Mouse (Mus musculus): Measurements from ENCODE around the gene Gamt. TPM values are rescaled to one million over a fixed set of nuclear protein-coding genes. Genes with fewer than 3 reads are reported as not detected.

Gene Gamt
- polyA plus RNA-seq, 1 experiment = 26.4 TPM

- no peaks in the 10 kb centered on the region; the same call in 1 of the 2 replicates for H3K4me1 ChIP-seq (ENCODE audit: control insufficient read depth, insufficient read depth, low read length)
- TF ChIP-seq CTCF (IDR thresholded peaks at IDR 0.05; ENCODE audit: insufficient read depth, low read length) = no peak
- no peak for TF ChIP-seq POLR2A (IDR thresholded peaks at IDR 0.05; ENCODE audit: borderline replicate concordance, extremely low read depth, low read depth, low read length)
- WGBS = 56% methylated on average over 8 of the region's 8 CpGs
- DNase-seq = no peak
- H3K4me3 ChIP-seq (replicated peaks; ENCODE audit: extremely low read depth, low read depth, low read length) = no peak overlapping the region
Measured at GRCm38 (mm10) chr10:80288657-80289056, 27.8 kb upstream of the Gamt start.

GRCm38 (mm10) chr10:80288097-80288496 lies 27.3 kb upstream of the Gamt start:
- TF ChIP-seq CTCF (IDR thresholded peaks at IDR 0.05; ENCODE audit: insufficient read depth, low read length) (no peak), POLR2A (IDR thresholded peaks at IDR 0.05; ENCODE audit: borderline replicate concordance, extremely low read depth, low read depth, low read length) (no peak)
- H3K4me3 ChIP-seq (replicated peaks; ENCODE audit: extremely low read depth, low read depth, low read length) = no peak overlapping the region
- no peak for DNase-seq
- WGBS = 89% methylated on average over 12 of the region's 12 CpGs
- H3K4me1 ChIP-seq (ENCODE audit: control insufficient read depth, insufficient read depth, low read length) = no peaks in the 10 kb centered on the region; the same call in 1 of the 2 replicates

- 0 out of 2 replicates have a peak, but pooled peaks cover 4% of the 10 kb centered on the region for H3K4me1 ChIP-seq (ENCODE audit: control insufficient read depth, insufficient read depth, low read length)
- H3K4me3 ChIP-seq (replicated peaks; ENCODE audit: extremely low read depth, low read depth, low read length) = no peak overlapping the region
- TF ChIP-seq POLR2A (IDR thresholded peaks at IDR 0.05; ENCODE audit: borderline replicate concordance, extremely low read depth, low read depth, low read length) (no peak), CTCF (IDR thresholded peaks at IDR 0.05; ENCODE audit: insufficient read depth, low read length) (no peak)
- DNase-seq = no peak
- 79% methylated on average over 13 of the region's 15 CpGs for WGBS
Measured at GRCm38 (mm10) chr10:80285222-80286070, 24.6 kb upstream of the Gamt start.

DNA sequence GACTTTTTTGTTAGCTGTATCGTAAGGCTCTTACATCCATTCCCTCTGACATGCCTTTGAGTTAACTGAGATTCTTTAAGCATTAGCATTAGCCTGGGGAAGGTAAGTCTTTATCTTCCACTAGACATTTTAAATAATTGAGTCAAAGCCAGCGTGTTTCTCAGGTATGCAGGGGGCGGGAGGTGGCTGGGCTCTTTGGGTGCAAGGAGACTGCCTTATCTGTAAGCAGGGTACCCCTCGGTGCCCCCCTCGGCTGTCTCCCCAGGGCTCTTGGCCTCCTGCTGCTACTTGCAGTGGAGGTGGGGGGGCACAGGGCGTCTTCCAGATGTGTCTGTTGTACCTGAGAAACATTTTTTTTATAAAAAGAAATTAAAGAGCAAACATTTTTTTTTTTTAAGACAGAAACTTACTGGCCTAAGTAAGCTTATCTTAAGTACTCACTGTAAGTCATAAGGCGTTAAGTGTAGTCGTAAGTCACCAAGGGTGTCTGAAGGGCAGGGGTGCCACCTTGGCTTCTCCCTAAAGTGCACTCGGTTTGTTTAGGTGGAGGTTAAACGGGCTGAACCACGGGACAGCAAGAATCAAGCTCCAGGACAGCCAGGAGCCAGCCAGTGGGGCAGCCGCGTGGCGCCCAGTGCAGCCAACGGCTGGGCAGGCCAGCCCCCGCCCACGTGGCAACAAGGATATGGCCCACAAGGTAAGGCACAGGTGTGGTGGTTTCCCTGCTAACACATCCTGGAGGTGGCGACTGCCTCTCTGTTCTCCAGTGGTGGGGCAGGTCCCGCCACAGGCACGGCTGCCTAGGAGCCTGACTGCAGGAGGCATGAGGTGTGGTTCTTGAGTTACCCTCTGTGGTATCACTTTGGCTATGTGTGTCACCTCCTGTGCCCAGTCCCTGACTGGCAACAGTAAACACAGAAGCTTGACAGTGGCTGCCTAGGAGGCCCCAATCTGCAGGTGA lies 21.9 kb upstream of the Gamt start:
- TF ChIP-seq CTCF (IDR thresholded peaks at IDR 0.05; ENCODE audit: insufficient read depth, low read length) = no peak
- TF ChIP-seq POLR2A (IDR thresholded peaks at IDR 0.05; ENCODE audit: borderline replicate concordance, extremely low read depth, low read depth, low read length) = no peak
- DNase-seq = peak; percentile 58
- 67% methylated on average over 20 of the region's 20 CpGs for whole genome bisulfite sequencing
- Histone ChIP-seq H3K4me1 (ENCODE audit: control insufficient read depth, insufficient read depth, low read length) (0 out of 2 replicates have a peak, but pooled peaks cover 4% of the 10 kb centered on the region), H3K4me3 (replicated peaks; ENCODE audit: extremely low read depth, low read depth, low read length) (no peak overlapping the region)

GRCm38 (mm10) chr10:80281921-80282371 lies 21.1 kb upstream of the Gamt start:
- Histone ChIP-seq H3K4me1 (ENCODE audit: control insufficient read depth, insufficient read depth, low read length) (0 out of 2 replicates have a peak, but pooled peaks cover 4% of the 10 kb centered on the region), H3K4me3 (replicated peaks; ENCODE audit: extremely low read depth, low read depth, low read length) (no peak overlapping the region)
- DNase-seq = peak; percentile 66
- WGBS = 59% methylated on average over 8 of the region's 8 CpGs
- TF ChIP-seq CTCF (IDR thresholded peaks at IDR 0.05; ENCODE audit: insufficient read depth, low read length) (no peak), POLR2A (IDR thresholded peaks at IDR 0.05; ENCODE audit: borderline replicate concordance, extremely low read depth, low read depth, low read length) (0 out of 2 replicates have a peak, but pooled peaks have one; percentile 23)

DNA sequence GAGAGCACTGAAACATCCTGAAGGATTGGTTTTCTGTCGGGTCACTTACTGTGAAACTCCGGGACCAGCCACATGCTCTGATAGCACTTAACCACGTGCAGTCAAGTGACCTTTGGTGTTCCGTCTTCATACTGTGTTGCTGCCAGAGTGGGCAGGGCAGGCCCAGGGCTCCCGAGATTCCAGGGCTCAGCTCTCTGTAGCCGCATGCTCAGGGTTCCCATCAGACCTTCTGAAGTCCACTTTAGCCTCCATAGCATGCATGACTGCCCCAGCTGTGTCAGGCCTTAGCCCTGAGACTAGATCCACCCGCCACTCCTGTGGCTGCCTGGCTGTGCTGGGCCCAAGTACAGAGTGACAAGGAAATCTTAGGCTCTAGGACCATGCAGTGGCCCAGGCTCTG lies 20.5 kb upstream of the Gamt start:
- no peak overlapping the region for H3K4me3 ChIP-seq (replicated peaks; ENCODE audit: extremely low read depth, low read depth, low read length)
- 64% methylated on average over 7 of the region's 7 CpGs for WGBS
- 0 out of 2 replicates have a peak, but pooled peaks cover 4% of the 10 kb centered on the region for H3K4me1 ChIP-seq (ENCODE audit: control insufficient read depth, insufficient read depth, low read length)
- TF ChIP-seq CTCF (IDR thresholded peaks at IDR 0.05; ENCODE audit: insufficient read depth, low read length) (no peak), POLR2A (IDR thresholded peaks at IDR 0.05; ENCODE audit: borderline replicate concordance, extremely low read depth, low read depth, low read length) (no peak)
- peak; percentile 43 for DNase-seq

- DNase-seq = no peak
- WGBS = 84% methylated on average over 12 of the region's 12 CpGs
- 0 out of 2 replicates have a peak, but pooled peaks cover 4% of the 10 kb centered on the region for H3K4me1 ChIP-seq (ENCODE audit: control insufficient read depth, insufficient read depth, low read length)
- H3K4me3 ChIP-seq (replicated peaks; ENCODE audit: extremely low read depth, low read depth, low read length) = no peak overlapping the region
- TF ChIP-seq CTCF (IDR thresholded peaks at IDR 0.05; ENCODE audit: insufficient read depth, low read length) = no peak
- TF ChIP-seq POLR2A (IDR thresholded peaks at IDR 0.05; ENCODE audit: borderline replicate concordance, extremely low read depth, low read depth, low read length) = no peak
Measured at GRCm38 (mm10) chr10:80279273-80279672, 18.5 kb upstream of the Gamt start.

DNA sequence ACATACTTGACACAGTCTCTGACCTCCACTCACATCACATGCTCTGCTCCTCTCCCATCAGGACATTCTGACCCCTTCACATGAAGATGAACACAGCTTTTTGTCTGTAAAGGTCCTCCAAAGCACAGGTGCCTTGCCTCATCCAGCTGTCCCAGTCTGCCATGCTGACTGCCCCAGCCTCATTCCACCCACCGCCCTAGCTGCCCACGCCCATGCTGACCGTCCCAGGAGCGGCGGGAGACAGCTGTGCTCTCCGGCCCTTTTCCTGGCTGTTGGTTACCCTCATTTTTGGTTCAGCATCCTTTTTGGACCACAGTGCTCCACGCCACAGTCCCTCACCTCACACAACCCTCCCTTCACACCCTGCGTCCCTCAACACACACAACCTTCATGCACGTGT lies 17.6 kb upstream of the Gamt start:
- 89% methylated on average over 9 of the region's 9 CpGs for WGBS
- no peak for TF ChIP-seq POLR2A (IDR thresholded peaks at IDR 0.05; ENCODE audit: borderline replicate concordance, extremely low read depth, low read depth, low read length)
- no peak for TF ChIP-seq CTCF (IDR thresholded peaks at IDR 0.05; ENCODE audit: insufficient read depth, low read length)
- no peak for DNase-seq
- Histone ChIP-seq H3K4me3 (replicated peaks; ENCODE audit: extremely low read depth, low read depth, low read length) (no peak overlapping the region), H3K4me1 (ENCODE audit: control insufficient read depth, insufficient read depth, low read length) (0 out of 2 replicates have a peak, but pooled peaks cover 4% of the 10 kb centered on the region)

GRCm38 (mm10) chr10:80276238-80276637 lies 15.4 kb upstream of the Gamt start:
- TF ChIP-seq CTCF (IDR thresholded peaks at IDR 0.05; ENCODE audit: insufficient read depth, low read length) (no peak), POLR2A (IDR thresholded peaks at IDR 0.05; ENCODE audit: borderline replicate concordance, extremely low read depth, low read depth, low read length) (no peak)
- 66% methylated on average over 5 of the region's 5 CpGs for WGBS

More at GRCm38 (mm10) chr10:80276238-80276637, 15.4 kb upstream of the Gamt start:
- DNase-seq = no peak
- no peak overlapping the region for H3K4me3 ChIP-seq (replicated peaks; ENCODE audit: extremely low read depth, low read depth, low read length)
- H3K4me1 ChIP-seq (ENCODE audit: control insufficient read depth, insufficient read depth, low read length) = peaks cover 2% of the 10 kb centered on the region; the same call in 1 of the 2 replicates
